Mouse (Mus musculus) adrenal gland, adult 2 months (tissue): ENCODE data around the gene Fam221b. TPM values are rescaled to one million over a fixed set of nuclear protein-coding genes. Genes with fewer than 3 reads are reported as not detected.

Experiments used
- DNase-seq: peaks from one replicate; pipeline ENCODE4 v3.0.0; 2021
- long read RNA-seq: library from polyadenylated mRNA; stranded (forward); transcript quantifications from one replicate; pipeline ENCODE4 v2.0.0, GENCODE M21; 2021
- polyA plus RNA-seq: library from polyadenylated mRNA; depleted of rRNA; stranded (reverse); fragments of >200 nt; gene quantifications from 2 replicates; pipeline ENCODE4 v1.2.3, GENCODE M21; 2012; rRNA removed
- total RNA-seq, 2 experiments: library from RNA; stranded (reverse); gene quantifications; 2 replicates each; pipeline ENCODE4 v1.2.3; 2021

Gene Fam221b
- total RNA-seq (under 1 TPM; 0.23 to 0.24 TPM), polyA plus RNA-seq (not detected in 2 replicates)
- long read RNA-seq, result 0 reads

DNA sequence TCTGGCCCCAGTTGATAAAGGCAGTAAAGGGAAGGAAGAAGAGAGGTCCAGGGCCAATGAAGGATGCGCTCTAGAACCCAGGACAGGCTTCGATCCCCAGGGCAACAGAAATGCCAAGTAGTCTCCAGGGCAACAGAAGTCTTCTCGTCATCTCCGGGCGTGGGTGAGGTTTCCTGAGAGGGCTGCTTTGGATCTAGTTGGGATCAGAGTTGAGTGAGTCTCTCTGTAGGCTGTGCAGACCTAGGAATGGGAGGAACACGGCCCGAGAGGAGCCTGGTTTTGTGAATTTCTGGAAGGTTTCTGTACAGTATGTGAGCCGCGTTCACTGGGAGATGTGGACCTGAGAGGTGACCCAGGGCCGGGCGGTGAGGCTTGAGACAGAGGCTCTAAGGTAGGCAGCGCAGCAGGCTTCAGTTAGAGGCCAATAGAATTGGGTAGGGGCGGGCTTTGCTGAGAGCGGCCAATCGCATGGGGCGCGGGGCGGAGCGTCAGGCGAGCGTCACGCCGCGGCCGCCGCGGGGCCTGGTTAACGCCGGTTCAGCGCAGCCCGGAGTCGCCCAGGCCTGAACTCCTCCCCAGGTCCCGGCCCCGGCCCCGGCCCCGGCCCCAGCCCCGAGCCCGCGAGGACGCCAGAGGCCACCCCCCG lies at the start of gene Fam221b, which contains the start of gene Tmem8b:
Gene Fam221b, minus strand, starts transcription at position 364 of the 646 bp plus-strand sequence.
Gene Tmem8b, plus strand, starts transcription at position 190 of the 646 bp plus-strand sequence.
- peak; percentile 95 for DNase-seq

DNA sequence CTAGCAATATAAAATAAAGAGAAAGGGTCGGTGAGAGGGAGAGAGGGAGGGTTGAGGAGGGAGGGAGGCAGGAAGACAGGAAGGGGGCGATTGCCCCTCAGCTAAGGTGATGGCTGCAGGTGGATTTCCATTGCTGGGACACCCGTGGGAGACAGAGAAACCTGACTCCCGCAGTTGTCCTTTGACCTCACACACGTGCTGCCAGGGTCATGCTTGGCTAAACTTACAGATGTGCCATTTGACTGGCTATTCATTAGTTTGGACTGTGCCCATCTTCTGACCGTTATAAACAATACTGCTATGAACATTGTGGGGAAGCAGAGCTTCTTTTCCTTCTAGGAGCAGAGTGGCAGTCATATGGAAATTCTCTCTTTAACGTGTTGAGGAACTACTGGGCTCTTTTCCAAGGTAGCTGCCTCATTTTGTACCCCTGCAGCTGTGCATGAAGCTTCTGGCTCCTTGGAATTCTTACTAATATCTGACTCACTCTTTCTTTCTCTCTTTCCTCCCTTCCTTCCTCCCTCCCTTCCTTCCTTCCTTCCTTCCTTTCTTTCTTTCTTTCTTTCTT lies 44.8 kb upstream of the Fam221b start:
- DNase-seq, result no peak

DNA sequence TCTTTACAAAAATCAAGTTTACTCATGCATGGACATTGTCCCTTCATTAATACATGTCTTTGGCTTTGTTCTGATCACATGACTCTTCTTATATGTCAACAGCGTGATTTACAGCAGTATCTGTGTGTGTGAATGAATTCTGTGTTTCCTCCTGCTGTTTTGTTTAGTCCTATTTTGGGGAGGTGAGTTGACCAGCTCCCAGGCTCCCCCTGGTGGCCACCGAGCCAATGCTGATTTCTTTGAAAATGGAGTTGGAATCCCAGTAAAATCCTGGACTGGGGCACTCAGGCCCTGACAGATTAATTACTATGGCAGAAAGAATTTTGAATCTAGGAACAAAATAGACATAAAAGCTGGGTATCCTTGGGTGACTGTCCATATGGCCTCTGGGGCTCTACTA lies 42.9 kb upstream of the Fam221b start:
- peak; percentile 79 for DNase-seq

DNA sequence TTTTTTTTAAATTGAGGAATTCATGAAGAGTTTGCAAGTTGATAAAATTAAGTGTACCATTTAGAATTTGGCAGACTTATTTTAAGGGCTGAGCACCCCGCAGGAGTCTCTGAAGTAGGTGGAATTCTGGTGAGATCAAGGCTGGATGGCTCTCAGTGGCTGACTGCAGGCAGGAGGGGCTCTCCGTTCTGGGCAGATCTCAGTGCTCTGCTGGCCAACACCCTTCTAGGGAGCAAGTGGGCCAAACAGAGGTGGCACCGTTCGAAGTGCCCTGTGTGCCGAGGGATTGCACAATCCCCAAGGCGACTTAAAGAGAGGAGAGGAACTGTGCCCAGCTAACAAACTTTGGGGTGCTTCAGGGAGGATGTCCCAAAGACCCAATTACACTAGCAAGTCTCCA lies 40.9 kb upstream of the Fam221b start, which contains the start of gene Olfr71:
Gene Olfr71, minus strand, starts transcription at position 387 of the 400 bp plus-strand sequence.
- DNase-seq, result peak; percentile 36

DNA sequence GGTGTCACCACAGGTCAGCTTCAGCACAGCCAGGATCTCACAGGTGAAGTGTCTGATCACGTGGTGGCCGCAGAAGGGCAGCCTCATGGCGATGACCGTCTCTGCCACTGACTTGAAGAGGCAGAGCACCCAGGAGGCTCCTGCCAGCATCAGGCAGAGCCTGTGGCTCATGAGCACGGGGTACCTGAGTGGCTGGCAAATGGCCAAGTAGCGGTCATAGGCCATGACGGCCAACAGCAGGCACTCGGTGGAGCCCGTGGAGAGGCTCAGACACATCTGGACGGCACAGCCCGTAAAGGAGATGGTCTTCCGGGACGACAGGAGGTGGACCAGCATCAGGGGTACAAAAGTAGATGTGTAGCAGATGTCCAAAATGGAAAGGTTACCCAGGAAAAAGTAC lies 37.0 kb upstream of the Fam221b start:
- no peak for DNase-seq

DNA sequence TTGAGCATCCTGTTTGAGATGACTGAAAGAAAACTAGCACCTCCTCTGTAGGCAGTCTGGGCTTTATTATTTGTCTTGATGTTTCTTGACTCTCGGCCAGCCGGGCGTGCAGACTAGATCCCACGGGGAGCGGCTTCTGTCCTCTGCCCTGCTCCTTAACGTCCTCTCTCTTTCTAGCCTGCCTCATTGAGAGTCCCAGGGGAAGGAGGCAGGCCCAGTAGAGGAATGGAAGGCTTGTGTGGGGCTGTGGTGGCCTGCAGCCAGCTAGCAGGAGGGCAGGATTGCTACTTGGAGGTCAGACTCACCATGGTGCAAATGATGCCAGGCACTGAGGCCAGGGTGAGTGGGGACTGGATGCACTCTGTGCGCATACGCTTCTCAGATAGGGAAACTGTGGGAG lies 34.9 kb upstream of the Fam221b start:
- DNase-seq, result peak; percentile 42

DNA sequence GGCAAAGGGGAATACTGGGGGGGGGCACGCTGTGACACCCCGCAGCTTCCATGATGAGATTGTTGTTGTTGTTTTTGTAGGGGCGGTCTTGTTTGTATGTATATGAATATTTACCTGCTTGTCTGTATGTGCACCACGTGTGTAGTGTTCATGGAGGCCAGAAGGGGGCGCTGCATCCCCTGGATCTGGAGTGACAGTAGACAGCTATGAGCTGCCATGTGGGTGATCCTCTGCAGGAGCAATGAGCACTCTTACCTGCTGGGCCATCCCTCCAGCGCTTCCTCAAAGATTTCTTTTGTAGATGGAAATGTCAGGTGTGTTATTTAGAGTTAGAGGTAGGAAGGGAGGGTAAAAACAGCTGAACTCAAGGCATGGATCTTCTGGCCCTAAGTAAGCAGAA lies 34.5 kb upstream of the Fam221b start:
- no peak for DNase-seq

DNA sequence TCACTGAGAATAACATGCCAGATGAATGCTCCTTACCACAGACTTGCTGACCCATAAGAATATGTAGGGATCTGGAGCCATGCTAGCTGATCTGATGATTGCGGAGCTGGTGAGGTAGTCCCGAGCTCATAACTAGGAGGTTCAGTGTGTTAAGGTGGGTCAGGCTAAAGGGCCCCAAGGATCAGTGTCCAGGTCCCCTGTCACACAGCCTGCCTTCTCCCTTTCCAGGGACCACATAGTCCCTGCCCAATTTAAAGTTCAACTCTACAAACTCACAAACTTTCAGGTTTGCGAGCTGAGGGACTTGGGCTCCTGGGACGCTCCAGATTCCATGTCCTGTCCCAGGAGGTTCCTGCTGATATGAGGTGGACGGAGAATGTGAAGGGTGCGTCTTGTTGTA lies 31.8 kb upstream of the Fam221b start, which contains the start of gene Olfr70:
Gene Olfr70, minus strand, starts transcription at position 101 of the 400 bp plus-strand sequence.
- no peak for DNase-seq

DNA sequence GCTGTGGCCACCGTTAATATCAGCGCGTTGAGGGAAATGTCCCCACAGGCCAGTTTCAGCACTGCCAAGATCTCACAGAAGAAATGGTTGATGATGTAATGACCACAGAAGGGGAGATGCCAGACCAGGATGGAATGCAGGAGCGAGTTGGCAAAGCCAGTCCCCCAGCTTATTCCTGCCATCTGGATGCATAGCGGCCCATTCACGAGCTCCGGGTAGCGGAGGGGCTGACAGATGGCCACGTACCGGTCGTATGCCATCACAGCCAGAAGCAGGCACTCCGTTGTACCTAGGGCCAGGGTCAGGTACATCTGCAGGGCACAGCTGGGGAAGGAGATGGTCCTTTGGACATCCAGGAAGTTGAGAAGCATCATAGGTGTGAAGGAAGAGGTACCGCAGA lies 27.6 kb upstream of the Fam221b start:
- DNase-seq, result no peak

DNA sequence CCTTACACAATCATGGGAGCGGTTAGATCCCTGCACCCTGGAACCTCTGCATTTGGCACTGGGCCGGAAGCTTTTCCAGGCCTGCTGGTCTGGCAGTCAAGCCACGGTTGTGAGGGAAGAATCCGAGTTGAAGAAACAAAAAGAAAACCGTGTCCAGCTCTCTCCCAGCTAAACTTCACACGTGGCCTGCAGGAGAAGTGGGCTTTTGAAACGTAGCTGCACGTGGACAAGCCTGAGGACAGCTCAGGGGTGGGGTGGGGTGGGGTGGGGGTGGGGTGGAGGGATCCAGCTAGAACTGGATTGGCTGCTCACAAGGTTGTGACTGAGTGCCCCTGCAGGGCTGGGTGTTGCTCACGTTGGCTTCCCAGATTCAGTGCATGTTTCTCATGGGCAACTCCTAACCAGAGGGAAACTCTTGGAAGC lies 26.3 kb upstream of the Fam221b start:
- DNase-seq, result peak; percentile 36

DNA sequence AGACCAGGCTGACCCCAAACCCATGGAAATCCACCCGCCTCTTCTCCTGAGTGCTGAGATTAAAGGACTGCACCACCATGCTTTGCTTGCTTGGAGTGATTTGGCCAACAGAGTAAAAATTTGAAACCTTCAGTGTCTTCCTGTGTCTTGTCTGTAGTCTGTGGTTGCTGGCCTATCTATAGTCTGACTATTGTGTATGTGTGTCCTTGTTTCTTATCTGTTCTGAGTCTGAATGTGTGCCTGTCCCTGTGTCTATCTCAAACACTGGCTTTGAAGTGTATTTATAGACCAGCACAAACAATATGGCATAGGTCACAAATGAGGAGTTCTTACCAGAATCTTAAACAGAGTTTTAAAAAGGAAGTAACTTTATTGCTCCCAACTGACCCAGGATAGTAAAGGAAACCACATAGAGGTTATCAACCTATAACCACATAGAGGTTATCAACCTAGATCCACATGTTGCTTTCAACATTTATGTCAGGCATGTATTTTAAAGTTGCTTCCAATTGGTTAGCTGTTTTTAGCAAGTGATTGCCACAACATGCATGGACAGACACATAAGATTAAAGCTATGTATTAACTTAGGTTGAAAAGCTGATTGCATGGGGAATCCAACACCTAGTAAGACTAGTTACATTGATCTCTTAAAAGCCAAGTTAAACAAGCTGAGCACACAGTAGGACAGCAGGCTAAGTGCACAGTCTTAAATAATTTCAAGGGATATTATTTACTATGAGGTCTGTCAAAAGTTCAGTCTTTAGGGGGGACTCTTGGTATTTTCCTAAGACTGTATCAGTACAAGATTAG lies 25.7 kb upstream of the Fam221b start:
- no peak for DNase-seq

DNA sequence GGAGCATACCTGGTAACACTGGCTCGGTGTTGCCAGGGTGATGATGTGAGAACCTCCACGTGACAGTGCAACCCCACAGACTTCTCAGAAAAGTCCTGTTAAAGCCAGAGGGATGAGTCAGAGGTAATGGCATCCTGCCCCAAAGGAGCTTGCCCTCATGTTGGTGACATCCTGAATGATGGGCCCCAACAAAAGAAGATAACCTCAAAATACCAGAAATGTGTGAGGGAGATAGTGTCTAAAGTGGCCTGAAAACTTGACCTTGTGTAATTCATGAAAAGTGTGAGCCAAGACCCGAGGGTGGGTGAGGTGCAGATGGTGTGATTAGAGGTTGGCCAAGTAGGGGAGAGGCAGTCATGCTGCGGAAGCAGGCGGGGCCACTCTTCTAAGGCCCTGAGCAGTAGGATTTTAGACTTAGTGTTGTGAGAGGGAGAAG lies 24.9 kb upstream of the Fam221b start:
- DNase-seq, result peak; percentile 84

DNA sequence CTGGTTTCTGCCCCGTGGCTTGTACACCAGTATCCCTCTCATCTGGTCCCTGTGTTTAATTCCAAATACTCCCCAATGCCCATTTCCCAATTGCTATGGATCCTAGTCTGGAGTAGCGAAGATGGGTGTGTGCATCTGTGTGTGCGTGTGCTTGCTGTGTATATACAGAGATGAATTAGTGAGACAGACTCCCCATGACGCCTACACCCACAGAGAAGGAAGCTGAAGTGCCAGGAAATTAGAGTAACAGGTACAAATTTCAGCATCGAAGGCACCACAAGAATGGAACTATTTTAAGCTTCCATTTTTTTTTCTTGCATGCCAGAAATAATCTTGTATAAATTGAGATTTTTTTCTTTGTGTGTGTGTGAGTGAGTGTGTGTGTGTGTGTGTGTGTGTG lies 22.1 kb upstream of the Fam221b start:
- DNase-seq, result no peak

DNA sequence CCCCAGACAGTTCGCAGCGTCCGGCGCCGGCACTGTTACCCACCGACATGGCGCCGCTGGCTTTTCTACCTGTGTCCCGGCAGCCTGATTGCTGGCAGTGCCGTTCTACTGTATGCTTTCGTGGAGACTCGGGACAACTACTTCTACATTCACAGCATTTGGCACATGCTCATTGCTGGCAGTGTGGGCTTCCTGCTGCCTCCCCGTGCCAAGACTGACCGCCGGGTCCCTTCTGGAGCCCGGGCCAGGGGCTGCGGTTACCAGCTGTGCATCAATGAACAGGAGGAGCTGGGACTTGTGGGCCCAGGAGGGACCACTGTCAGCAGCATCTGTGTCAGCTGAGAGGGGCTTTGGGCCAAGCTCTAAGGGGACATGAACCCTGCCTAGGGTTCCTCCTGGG lies 21.1 kb upstream of the Fam221b start:
- DNase-seq, result no peak

DNA sequence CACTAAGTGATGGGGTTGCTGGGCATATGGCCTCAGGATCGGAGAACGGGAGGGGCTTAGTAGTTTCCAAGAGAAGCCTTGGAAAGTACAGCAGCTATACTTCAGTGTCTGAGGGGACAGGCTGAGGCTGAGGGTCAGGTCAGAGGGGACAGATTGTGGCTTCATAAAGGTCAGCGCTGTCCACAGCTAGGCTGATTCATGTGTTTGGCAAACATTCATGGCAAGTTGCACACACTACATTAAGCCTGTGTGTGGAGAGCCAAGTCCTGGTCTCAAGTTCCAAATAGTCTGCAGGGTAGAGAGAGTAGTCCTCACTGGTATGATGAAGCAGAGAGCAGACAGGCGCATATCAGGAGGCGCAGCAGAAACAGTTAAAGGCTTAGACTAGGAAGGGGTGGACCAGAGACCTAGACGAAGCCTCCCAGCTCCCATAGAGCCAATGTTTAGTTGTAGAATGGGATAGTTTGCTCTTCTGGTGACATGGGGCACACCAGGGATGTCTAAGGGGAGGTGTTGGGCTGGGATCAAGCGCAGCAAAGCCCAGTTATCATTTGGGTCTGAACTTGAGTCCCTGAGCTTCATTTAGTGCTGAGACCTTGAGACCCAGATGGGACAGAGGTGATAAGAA lies 10.6 kb upstream of the Fam221b start:
- DNase-seq, result peak; percentile 84

DNA sequence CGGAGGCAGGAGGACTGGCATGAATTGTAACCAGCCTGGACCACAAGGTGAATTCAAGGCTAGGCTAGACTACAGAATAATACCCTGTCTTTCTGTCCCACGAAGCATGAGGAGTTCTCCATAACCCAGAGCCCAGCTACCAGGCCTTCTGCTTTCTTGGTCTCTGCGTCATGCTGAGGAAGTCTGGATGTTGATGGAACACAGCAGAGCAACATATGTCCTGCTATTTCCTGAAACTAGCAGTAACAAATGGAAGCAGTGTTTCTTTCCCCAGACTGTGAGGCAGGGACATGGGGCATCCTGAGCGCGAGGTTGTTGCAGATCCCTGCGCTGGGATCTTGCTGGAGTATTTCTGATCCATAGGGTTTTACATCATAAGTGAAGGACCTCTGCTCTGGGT lies 9.6 kb upstream of the Fam221b start:
- DNase-seq, result no peak

DNA sequence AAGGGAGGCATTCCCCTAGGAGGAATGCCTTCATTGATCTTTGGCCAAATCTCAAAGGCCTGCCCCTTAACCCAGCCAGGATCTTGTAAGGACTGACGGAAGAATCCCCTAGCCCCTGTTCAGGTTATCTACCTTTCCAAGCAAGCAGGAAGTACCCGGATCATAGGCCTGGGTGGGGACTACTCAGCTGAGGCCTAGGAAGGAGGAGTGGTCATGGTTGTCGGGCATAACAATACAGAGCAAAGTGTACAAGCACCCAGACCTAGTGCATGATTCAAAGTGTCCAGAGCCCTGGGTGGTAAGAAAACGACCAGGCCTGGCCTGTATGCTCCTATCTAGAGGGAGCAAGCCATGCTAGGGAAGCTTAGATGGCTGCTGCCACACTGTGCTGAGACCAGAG lies 6.7 kb upstream of the Fam221b start:
- DNase-seq, result no peak

DNA sequence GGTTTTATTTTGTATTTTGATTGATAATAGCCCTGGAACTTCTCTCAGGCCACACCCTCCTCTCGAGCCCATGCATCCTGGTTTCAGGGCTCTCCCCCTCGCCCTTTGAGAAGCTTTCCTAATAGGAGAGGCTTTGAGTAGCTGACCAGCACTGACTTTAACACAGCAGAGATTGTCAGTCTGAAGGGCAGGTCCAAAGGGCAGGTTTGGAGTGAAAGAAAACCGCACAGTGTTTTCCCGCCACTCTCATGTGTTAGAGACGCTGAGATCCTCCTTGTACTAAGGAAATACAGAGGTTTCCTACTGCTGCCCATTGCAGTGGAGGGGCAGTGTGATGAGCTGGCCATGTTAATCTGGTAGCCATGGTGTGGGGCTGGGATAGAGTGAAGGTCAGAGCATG lies 6.0 kb upstream of the Fam221b start:
- DNase-seq, result no peak

DNA sequence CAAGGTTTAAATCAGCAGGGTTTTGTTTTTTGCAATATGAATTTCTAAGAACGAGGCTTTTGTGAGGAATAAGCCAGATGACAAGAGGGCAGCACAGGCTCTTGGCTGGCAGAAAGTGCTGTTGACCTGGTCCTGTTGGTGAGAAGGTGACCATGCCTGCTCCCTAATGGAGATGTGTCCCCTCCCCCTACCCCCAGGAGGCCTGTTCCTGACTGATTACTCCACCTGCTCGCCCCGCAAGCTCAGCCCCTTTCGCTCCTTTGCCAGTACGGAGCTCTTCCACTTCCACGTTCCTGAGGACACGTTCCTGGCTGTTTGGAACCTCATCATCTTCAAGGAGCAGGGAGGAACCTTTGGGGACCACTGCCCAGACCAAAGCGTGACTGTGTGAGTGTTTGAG lies 4.8 kb upstream of the Fam221b start:
- no peak for DNase-seq

DNA sequence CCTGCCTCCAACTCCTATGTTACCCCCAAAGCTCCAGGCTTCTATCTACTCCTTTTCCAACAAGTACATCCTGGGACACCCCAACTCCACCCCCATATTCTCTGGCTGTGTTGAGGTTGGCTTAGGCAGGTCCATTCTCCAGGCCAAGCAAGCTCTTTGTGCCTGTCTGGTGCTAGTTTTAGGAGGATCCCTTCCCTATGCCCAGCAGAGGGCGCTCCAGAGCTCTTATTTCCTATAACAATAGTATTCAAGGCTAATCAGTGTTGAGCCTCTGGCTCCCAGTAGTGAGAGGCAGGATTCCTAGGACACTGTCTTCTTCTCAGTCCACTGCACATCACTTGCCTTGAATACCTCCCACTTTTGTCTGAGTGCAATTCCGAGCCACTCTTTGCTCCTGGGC lies 3.1 kb upstream of the Fam221b start:
- peak; percentile 88 for DNase-seq

DNA sequence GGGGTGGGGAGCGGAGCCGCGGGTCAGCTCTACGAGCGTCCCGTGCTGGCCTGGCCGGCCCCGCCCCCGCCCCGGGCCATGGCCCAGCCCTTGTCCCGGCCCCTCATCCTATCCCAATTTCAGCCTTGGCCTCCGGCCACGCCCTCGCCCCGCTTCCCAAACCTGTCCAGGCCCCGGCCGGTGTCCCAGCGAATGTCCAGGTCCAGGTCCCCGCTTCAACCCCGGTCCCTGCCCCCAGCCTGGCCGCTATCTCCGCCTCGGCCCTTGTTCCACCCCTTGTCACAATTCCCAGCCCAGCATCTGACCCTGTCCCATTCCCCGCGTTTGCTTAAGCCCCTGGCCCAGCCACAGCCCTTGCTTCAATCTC lies 466 bp upstream of the Fam221b start:
- peak; percentile 91 for DNase-seq

DNA sequence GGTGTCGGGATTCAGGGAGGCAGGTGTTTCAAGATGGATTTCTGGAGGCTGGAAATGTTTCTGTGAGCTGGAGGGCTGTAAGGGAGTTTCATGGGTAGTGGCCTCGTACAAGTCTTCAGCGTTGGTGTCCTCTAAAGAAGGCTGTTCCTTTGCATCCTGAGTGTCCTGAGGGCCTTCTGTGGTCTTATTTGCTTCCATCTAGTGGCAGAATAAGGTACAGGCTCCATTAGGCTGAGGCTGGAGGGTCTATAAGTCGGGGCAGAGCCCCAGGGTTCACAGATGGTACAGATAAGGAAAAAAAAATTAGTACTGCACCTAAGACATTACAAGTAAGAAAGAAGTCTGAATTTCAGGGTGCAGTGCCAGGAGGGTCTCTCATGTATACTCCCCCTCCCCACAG lies 2.5 kb downstream of the Fam221b start:
- DNase-seq, result no peak

DNA sequence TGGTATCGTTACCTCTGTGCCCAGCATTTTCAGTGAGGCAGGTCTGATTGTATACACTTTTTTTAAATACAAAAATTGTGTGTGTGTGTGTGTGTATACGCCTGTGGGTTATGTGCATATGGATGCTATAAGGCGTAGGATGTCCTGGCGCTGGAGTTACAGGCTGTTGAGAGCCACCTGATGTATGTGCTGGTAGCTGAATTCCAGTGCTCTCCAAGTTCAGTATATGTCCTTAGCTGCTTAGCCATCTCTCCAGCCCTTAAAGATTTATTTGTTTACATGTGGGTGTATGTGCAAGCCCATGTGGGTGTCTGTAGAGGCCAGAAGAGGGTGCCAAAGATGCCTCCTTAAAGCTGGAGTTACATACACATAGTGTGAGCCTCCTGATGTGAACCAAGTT lies 11.8 kb downstream of the Fam221b start:
- no peak for DNase-seq
